Mouse (Mus musculus): ENCODE data around the gene Zc3h12d. TPM values are rescaled to one million over a fixed set of nuclear protein-coding genes. Genes with fewer than 3 reads are reported as not detected.
"Not testable (repeated sequence)": the region's sequence is repeated elsewhere in the genome, so short reads cannot be mapped to it uniquely, and the experiment has no call there.

The Zc3h12d gene
- total RNA-seq, 2 experiments from 2014 or later = 0.05 to 0.12 TPM

DNA sequence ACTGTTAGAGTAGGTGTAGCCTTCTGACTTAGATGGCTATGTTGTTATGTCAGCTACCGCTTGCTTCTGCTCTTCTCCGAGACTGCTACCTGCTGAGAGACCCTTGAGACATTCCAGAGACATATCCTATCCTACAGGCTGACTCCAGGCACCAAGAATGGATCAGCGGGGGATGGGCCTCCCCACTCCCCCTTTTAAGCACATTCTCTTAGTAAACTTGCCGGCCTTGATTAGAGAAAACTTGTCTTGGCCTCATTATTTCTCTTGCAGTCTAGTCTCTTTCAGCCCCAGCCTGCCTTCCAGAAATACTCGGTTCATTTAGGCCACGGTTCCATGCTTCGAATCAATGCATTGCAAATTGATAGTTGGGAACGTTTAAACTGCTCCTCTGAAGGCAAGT is 37.5 kb downstream of the Zc3h12d start:
- intact Hi-C loops (cut with DNase I) = loop anchor here (5.0 kb wide), 1 partner anchor 57 kb away; no protein-coding TSS in a partner anchor
- no peak for DNase-seq

DNA sequence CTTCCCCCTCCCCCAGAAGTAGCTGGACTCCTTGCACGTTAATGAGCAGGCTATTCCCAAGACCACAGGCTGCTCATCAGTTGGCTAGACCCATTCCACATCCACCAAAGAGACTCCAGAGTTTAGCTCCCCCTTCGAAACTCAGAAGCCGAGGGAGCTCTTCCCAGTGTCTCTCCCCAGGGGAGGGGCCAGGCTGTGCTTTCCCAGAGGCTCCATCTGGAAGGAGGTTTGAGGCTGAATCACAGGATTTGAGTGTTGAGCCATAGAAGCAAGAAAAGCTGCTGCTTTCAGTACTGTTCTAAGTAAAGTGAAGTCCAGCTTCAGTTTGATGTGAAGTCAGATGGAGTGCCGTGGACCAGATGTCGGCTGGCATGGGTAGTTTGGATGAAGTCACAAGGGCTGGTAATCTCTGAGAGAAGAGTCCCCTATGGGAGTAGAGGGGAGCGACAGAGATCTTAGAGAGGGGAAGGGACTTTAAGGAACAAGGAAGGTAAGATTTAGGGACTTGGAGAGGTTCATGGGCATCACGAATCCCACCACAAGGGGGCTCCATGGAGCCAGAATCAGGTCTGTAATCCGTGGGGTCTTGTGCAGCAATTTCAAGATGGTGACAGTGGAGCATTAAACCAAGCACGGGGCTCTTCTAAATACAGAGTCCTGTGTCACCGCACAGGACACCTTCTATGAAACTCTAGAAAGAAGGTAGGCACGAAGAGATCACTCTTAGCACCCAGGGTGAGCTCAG is 38.5 kb downstream of the Zc3h12d start:
- peak in 1 of 2 experiments; percentile 55 for DNase-seq

DNA sequence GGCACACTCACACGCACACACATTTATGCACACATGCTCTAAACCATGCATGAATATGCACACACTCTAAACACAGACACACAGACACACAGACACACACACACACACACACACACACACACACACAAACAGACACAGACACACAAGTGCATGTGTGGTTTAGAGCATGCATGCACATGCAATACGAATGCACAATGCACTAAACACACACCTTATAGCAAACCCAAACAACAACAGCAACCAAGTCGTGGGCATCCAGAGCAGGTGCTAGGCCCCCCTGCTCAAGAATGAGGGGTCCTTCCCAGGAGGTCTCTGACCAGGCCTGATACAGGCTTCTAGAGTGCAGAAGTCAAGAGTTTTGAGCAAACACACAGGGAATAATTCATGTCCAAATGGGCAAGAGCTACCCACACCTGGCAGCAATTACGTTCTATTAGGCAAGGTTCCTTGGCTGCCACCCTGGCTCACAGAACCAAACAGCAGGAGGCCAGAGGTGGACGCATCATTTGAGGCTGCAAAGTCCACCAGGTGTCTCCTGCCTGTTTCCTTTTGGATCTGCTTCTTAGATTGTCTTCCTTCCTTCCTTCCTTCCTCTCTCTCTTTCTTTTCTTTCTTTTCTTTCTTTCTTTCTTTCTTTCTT is 39.2 kb downstream of the Zc3h12d start:
- DNase-seq = no peak
- intact Hi-C loops (cut with DNase I) = loop anchor here (5.0 kb wide), 1 partner anchor 59 kb away; no protein-coding TSS in a partner anchor

More for the DNA sequence above, 38.5 kb downstream of the Zc3h12d start:
- intact Hi-C loops (cut with DNase I) = loop anchor here (5.0 kb wide), 1 partner anchor 58 kb away; no protein-coding TSS in a partner anchor

DNA sequence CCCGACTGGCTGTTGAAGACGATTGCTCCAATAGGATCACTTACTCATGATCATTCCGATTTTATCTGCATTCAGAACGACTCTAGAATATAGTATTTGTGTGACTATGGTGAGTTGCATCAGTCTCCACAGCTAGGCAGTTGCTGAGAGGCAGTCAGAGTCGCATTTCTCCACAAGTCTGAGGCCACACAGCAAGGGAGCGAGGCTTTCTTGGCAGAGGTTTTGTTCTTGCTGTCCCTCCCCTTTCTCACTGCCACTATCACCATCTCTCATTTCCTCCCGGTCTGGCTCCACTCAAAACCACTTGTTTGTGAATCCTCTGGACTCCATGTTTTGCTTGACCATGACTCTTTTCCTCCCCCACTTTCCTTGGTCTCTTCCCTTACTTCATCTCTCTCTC is 41.9 kb downstream of the Zc3h12d start:
- intact Hi-C loops (cut with DNase I) = loop anchor here (5.0 kb wide), 1 partner anchor 62 kb away; no protein-coding TSS in a partner anchor
- DNase-seq = no peak

DNA sequence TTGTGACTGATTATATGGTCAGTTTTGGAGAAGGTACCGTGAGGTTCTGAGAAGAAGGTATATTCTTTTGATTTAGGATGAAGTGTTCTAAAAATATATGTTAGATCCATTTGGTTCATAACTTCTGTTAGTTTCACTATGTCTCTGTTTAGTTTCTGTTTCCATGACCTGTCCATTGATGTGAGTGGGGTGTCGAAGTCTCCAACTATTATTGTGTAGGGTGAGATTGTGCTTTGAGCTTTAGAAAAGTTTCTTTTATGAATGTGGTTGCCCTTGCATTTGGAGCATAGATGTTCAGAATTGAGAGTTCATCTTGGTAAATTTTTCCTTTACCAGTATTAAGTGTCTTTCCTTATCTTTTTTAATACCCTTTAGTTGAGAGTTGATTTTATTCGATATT is 48.0 kb downstream of the Zc3h12d start:
- intact Hi-C loops (cut with DNase I); DNase-seq: not testable (repeated sequence)

DNA sequence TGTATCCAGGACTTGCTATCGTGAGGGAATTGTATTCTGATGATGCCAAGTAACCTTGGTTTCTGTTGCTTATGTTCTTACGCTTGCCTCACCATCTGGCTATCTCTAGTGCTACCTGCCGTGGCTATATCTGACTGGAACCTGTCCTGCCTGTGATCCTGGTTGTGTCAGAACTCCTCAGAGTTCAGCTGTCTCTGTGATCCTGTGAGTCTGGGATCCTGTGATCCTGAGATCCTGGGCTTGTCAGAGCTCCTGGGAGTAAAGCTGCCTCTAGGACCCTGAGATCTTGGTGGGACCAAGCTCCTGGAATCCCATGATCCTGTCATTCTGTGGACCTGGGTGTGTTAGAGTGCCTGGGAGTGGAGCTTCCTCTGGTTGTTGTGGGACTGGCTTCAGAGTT is 49.7 kb downstream of the Zc3h12d start:
- DNase-seq = no peak
- intact Hi-C loops (cut with DNase I) = no loop called here

DNA sequence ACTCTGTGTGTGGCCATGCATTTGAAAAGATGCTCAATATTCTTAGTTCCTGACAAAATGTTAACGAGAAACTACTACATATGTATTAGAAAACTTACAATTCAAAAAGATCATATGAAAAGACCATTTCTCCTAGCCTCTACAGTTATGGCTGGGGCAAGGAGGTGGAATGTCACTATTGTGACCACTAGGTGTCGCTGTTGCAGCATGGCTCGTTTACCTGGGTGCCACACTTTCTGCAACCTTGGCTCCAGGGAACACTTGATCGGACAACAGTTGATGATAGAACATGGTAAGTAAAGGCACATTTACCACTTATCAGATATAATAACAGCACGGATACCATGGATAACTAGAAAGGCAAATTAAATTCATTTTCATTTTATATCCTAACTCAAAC is 51.3 kb downstream of the Zc3h12d start:
- peak; percentile 48 to 60 for DNase-seq
- intact Hi-C loops (cut with DNase I) = loop anchor here (1.0 kb wide), 1 partner anchor 313 kb away; no protein-coding TSS in a partner anchor

DNA sequence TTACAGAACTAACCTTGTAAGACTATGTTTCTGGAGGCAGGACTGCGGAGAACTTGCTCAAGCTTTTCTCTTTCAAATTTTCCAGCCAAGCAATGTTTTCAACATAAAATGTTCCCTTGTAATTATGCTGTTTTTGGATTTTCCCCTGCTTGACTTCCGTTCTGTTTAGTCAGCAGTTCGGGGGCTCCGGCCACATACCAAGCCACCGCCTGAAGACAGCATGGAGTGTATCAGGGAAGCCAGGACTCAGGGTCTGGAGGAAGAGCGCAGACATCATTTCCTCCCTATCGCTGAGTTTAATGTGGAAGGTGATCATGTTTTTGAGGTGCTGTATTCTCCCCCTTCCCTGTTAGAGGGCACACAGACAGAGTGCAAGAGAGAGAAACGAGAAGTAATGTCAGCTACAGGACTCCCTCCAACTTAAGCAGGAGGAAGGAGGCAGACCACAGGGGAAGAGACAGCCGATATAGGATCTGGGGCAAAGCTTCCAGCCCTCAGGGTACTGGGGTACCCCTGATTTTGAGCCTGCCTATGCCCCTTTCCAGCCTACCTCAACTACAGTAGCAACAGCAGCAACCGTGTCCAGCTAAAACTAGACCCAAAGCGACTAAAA is 56.1 kb downstream of the Zc3h12d start:
- intact Hi-C loops (cut with DNase I) = no loop called here
- DNase-seq = no peak

DNA sequence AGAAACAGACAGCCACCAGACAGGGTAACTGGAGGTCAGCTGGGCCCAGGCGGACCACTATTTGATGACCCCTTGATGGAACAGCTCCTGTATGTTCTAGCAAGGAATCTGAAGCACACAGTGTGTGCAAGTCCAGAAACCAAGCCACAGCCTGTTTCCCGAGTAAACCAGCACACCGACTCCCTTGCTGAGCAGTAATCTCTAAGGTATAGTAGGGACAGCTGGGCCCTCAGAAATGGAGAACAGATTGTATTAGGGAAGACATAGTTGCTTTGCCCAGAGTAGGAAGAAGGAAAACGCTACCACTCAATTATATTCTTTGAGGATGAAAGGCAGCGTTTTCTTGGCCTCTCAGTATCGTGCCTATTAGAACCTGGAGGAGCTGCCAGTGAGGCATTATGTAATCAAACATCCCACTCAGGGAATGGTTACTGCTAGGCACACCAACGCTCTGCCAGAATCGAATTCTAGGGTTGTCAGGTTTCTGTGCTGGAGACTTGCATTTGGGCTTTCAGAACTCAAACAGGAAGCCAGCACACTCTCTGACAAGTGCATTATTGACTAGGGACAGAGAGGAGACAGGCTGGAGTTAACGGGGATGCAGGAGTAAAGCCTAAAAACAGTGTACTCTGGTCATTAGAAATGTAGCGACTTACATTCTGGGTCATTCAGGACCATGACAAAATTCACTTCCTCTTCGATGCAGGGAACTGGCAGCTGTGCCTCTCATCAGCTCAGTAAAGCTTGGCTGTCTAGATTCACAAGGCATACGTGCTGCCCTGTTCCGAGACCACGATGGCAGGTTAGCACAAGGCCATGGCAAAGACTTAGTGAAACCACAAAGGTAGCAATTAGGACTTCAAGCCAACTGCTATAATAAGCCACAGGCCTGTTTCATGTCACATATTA is 68.7 kb downstream of the Zc3h12d start:
- intact Hi-C loops (cut with DNase I) = no loop called here
- DNase-seq = no peak

DNA sequence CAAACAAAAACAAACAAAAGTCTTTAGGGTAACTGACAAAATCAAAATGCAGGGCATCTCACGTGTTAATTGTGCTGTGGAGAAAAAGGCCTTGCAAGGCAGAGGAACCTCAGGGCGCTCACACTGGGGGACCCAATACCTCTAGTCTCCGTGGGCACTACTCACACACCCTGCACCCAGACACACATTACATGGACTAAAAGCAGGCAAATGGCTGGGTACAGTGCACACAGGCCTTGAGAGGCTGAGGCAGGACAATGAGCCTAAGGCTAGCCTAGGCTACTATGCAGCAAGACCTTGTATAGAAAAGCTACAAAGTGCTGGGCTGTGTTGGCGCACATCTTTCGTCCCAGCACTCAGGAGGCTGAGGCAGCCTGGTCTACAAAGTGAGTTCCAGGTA is 71.9 kb downstream of the Zc3h12d start:
- intact Hi-C loops (cut with DNase I) = no loop called here
- DNase-seq = no peak

DNA sequence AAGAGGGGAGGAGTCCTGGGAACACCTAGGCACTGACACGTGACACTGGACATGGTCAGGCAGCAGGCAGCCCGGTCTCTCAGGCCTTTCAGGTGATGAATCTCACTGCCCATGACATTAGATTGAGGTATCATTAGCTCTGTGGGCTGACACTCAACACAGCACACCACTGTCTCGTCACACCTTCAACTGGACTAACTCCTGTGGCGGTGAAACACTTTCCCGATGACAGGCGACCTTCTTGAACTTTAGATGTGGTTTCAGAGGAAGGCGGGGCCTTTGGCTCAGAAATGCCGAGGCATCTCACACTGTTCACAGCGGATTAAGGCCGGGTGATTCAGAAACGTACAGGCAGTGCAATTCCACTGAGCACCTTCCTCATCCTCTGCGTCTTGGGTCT is 74.9 kb downstream of the Zc3h12d start:
- no peak for DNase-seq
- intact Hi-C loops (cut with DNase I) = no loop called here

DNA sequence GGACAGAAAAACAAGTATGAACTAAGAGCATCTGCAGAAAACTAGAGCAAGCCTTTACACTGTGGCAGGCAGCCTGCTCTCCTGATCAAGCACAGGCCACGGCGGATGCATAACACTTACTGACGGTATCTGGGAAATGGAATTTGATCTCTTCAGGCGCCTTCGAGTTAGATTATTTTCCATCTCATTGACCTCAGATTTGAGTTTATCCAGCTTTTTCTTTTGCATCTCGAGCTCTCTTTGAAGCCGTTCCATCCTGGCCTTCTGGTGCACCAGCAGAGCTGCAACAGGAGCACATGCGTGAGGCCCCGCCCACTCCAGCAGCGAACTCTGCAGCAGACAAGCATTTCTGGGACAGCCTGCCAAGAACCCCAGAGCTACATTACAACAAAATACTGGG is 79.0 kb downstream of the Zc3h12d start:
- intact Hi-C loops (cut with DNase I) = no loop called here
- no peak for DNase-seq

Small RNA genes lying within 50 kb of the gene (microRNA-seq; reads per million reads assigned to microRNA genes)
- 0 to 0.72 reads per million in 2 experiments for gene Mir5104

Other genes with a start within 250 kb of the Zc3h12d start
- 1 to 10 TPM; 1.9 to 2.2 TPM for gene Lrp11, start 242.7 kb upstream of the Zc3h12d start, total RNA-seq (2021)
- 1 to 10 TPM; 4.5 to 5.6 TPM for gene Nup43, start 165.0 kb upstream of the Zc3h12d start, total RNA-seq (2021)
- gene Pcmt1, start 151.3 kb upstream of the Zc3h12d start, total RNA-seq (2021) = 100 to 1,000 TPM; 102 to 104 TPM
- 10 to 100 TPM in 1 of 2 experiments, 1 to 10 TPM in 1; 9.3 to 11.5 TPM for gene Lats1, start 151.3 kb upstream of the Zc3h12d start, total RNA-seq (2021)
- gene Katna1, start 106.5 kb upstream of the Zc3h12d start, total RNA-seq (2021) = 10 to 100 TPM; 10.4 to 10.8 TPM
- 100 to 1,000 TPM in 1 of 2 experiments, 10 to 100 TPM in 1; 75.8 to 106 TPM for gene Ginm1, start 39.6 kb upstream of the Zc3h12d start, total RNA-seq (2021)
- gene Ppil4, start 39.6 kb upstream of the Zc3h12d start, total RNA-seq (2021) = 10 to 100 TPM in 1 of 2 experiments, 1 to 10 TPM in 1; 9.2 to 11.5 TPM
- gene Tab2, start 123.8 kb downstream of the Zc3h12d start, total RNA-seq (2021) = 10 to 100 TPM; 72.7 to 80.3 TPM